Mouse (Mus musculus): Measurements from ENCODE around the gene Olfr1342. TPM values are rescaled to one million over a fixed set of nuclear protein-coding genes. Genes with fewer than 3 reads are reported as not detected.

Olfr1342 gene
- not detected for total RNA-seq (2021)

DNA sequence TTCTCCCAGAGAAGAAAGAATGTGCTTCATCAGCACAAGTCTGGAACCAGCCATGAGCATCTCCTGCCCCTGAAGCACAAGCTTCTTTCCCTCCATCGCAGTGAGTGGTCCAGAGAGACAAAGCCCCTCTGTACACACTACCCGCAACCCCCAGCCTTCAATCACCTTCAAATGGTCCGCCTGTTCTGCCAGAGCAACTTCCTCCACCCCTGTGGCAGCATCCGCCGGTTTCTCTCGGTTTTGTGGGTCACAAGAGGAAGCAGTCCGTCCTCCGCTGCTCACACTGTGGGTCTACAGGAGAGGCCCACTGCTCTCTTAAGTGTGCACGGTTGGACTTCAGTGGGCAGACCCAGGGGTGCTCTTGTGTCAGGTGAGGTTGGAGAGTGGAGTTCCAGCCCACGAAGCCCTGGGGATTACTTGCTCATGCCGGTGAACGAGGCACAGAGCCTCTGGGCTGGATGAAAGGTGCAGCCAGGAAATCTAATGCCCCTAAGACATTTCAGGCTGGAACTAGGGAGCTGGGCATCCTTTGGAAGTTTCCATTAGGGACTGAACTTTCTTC lies at the start of gene Olfr1342:
Gene Olfr1342, minus strand, starts transcription at position 345 of the 562 bp plus-strand sequence.
- intact Hi-C loops (cut with DNase I) = no loop called here
- no peak for DNase-seq (ENCODE audit: low spot score)

DNA sequence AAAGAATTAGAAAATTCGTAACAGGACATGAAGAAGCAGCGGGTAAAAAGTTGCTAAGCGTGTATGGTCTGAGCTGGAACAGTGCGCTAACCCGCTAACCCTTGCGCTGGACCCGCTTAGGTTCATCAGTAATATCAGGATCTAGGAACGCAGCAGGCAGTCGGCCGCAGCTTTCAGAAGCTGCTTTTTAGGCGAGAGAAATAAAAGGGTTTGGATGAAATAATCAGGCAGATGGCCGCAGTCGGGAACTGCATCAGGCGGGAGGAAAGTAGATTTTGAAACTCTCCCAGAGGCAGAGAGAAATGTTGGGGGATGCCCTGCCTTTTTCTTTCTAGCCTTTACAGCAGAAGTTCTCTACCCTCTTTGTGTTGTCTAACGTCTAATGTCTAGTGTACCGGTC lies 49.3 kb upstream of the Olfr1342 start:
- intact Hi-C loops (cut with DNase I) = no loop called here
- DNase-seq (ENCODE audit: low spot score) = no peak

DNA sequence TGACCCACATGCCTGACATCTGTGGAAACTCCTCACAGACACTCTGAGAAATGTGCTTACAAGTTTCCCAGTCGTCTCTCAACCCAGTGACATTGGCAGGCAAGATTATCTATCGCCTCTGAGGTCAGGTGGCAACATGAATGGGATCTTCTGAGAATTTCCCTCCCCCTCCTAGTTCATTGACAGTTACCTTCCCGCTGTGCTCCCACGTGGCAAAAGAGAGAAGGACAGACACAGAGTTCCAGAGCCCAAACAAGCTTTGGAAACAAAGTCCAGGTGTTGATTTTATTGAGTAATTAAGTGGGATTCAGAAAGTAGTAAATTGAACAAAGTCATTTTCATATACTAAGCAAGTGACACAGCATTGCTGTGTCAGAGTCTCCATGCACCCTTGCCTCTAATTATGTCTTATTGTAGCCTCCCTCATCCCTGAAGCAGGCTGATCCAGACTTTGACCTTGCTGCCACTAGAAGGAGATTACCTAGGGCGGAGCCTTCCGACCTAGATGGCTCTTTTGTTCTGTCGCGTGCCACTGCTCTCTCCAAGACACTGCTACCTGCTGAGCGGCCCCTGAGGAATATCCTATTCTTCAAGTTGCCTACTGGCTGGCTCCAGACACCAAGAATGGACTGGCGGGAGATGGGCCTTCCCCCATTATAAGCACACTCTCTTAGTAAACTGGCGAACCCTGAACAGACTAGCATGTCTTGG lies 48.6 kb upstream of the Olfr1342 start:
- no peak for DNase-seq (ENCODE audit: low spot score)
- intact Hi-C loops (cut with DNase I) = no loop called here

DNA sequence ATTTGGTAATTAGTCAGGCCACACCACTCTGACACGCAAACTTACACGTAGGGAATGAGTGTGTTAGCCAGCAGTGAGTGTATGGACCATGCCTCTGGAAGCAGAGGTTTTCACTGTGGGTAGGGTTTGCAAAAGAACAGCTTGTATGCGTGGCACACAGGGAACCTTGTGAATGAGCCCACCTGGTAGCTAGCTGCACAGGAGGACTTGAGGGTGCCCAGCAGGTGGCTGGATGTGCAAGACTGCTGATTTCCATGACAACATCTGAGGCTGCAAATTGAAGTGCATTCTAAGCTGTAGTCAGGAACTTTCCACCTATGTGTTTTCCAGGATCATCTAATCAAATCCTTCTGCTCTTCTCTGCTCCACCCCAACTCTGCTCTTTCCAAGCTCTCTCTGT lies 47.0 kb upstream of the Olfr1342 start:
- intact Hi-C loops (cut with DNase I) = loop anchor here (5.0 kb wide), 1 partner anchor 33 kb away; no protein-coding TSS in a partner anchor

DNA sequence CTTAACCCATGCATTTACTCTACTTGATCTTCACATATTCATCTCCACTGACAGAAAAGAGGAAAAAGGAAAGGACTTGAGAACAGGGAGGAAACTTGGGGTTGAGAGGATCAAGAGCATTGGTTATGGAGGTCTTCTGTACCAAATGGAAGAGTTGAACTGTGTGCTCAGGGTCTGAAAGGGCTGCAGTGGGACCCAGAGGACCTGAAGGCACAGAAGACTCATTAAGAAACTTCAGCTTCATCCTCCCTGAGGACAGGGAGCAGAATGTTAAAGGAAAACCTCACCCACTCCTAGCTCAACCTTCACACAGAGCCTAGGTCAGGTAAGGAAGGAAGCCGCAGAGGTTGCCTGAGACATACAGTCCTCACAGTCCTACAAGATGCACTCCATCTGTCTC lies 39.3 kb upstream of the Olfr1342 start, which contains the start of gene Olfr1339:
Gene Olfr1339, plus strand, starts transcription at position 301 of the 400 bp plus-strand sequence.
- DNase-seq (ENCODE audit: low spot score) = no peak
- intact Hi-C loops (cut with DNase I) = no loop called here

More for the DNA sequence above, 47.0 kb upstream of the Olfr1342 start:
- DNase-seq (ENCODE audit: low spot score) = no peak

DNA sequence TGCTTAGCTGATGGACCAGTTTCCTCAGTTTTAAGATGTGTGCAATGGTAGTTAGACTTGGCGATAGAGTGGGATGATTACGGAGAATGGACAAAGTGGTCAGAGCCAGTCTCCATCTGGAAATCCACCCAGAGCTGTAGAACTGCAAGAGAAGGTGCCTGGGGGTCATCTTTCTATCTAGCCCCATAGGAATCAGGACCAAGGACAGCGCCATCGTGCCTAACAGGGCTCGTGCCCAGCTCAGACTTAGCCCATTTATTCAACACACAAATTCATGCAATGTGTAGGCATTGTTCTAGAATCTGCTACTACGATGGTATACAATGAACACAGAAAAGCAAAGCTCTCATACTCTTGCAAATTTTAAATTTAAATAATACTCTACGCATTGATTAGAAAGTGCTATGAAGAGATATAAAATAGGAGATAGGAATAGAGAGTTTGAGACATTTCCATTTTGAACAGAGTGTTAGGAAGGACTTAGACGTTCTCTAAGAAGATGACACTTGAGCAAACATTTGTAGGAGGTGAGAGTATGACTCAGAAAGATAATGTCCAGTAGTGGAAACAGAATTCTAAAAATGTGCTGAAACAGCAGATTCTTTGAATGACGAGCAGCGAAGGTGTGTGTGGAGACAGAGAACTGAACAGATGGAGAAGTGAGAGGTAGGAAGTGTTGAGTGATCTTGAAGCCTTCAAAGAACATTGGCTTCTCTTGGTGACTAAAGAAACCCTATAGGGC lies 29.4 kb upstream of the Olfr1342 start:
- no peak for DNase-seq (ENCODE audit: low spot score)
- intact Hi-C loops (cut with DNase I) = no loop called here

DNA sequence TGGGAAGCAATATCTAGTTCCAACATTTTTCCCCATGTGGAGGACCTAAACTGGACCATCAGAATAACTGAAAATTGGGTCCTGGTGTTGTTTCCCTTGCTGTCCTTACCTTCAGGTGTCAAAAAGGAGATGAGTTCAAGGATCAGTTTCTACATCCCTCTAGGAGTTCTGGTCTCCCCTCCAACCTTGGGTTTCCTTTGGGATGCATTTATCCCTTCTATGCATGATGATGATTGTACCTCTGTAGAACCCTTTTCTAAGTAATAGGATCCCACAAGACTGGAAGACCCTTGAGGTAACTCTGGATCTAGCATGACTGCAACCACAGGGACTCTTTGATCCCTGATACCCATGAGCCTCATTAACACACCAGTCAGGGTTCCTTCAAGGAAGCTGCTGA lies 27.3 kb upstream of the Olfr1342 start, which contains the start of gene Olfr1340:
Gene Olfr1340, plus strand, starts transcription at position 301 of the 400 bp plus-strand sequence.
- no peak for DNase-seq (ENCODE audit: low spot score)
- intact Hi-C loops (cut with DNase I) = no loop called here

DNA sequence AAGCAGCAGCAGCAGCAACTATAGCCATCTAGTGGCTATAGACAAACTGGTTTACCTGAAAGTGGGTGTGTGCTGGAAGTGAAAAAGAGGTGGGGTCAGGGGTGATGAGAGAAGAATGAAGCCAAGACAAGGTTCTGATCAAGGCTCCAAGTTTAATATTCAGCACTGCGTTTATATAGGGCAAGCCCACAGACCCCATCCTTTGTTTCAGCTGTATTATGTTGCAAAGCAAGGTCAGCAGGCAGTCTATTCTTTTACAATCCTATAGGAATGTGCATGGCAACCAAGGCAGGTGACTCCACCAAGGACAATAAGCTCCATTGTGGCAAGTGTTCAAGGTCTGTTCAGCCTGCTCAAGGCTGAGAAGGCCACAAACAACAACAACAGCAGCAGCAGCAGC lies 19.1 kb upstream of the Olfr1342 start:
- intact Hi-C loops (cut with DNase I) = no loop called here
- DNase-seq (ENCODE audit: low spot score) = no peak

DNA sequence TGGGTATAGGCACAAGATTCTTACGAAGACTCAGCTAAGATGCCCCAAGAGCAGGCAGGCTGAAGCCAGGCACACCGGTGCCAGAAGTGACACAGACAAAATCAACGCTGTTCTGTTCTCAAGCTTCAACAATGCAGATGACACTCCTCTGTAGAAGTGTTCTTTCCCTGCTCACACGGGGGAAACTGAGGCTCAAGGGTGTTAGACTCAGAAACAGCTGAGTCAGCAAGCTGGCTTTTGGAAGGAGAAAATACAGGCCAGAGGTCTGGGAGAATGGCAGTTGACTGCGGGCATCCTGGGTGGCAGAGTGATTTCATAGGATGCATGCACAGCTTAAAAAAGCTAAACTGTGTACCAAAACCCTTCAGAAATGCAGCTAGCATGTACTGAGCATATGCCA lies 15.5 kb upstream of the Olfr1342 start:
- intact Hi-C loops (cut with DNase I) = no loop called here
- DNase-seq (ENCODE audit: low spot score) = no peak

DNA sequence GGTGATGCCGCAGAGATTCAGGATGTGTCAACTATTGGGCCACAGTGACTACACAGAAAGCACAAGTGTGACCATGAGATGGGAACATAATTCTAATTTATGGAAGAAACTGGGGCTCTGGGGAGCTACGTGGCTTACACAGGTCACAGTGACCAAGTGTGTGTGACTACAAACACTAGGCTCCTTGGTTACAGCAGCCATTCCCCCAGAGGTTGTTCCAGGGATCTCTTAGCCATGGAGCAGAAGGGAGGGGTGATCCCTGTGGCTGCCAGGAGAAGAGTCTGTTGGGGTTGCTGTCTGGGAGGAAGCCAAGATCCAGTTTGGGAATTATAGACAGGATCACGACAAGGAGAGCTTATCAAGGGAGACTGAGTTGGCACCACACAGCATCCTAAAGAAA lies 10.7 kb upstream of the Olfr1342 start, which contains the start of gene Olfr1341:
Gene Olfr1341, plus strand, starts transcription at position 301 of the 400 bp plus-strand sequence.
- intact Hi-C loops (cut with DNase I) = no loop called here
- no peak for DNase-seq (ENCODE audit: low spot score)

DNA sequence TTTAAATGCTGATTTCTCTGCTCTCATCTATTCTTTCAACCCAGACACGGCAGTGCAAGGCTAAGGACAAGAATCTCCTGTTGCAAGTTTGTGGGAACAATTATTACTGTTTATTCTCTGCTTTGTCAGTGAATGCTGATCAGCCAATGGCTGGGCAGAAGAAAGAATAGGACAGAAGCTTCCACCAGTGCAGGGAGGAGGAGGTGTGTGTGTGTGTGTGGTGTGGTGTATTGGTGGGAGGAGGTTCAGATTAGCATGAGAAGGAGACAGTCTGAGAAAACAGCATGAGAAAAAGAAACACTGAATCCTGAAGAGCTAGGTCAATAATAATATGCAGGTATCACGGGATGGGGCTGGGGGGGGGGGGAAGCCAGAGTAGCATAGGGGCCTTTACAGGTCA lies 1.3 kb upstream of the Olfr1342 start:
- intact Hi-C loops (cut with DNase I) = no loop called here
- DNase-seq (ENCODE audit: low spot score) = no peak

DNA sequence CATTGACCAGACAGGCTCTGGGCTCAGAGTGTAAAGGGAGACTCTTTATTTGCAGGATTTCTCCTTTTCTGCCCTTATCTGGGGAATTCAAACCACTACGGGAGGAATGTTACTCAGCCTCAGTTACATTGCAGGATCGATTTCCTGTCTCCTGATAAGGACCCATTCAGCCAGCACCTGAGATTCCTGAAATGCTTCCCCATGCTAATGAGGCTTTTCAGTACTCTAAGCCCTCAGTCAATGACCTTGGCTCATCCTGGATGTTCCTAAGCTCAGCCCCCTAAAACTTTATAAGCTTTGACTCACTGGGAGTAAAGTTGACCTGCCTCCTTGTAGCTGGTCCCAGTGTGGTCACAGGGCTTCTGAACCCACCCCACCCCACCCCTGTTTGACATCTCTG lies 5.5 kb downstream of the Olfr1342 start:
- no peak for DNase-seq (ENCODE audit: low spot score)
- intact Hi-C loops (cut with DNase I) = no loop called here

DNA sequence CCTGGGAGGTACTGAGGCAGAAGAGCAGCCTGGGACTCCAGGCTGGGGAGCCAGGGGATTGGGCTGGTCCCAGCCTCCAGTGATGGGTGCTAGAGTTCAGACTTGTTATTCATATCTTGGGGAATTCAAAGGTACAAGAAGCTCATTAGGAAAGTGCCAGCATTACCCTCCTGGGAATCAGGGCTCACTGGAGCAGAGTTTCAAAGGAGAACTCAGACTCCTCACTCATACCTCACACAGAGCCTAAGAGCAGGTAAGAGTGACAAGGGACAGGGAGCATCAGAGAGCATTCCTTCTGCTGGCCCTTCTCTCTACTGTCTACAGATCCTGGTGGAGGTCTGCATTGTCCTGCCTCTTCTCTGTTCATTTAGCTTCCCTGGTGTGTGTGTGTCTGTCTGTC lies 33.9 kb downstream of the Olfr1342 start, which contains the start of gene Olfr62:
Gene Olfr62, plus strand, starts transcription at position 301 of the 400 bp plus-strand sequence.
- DNase-seq (ENCODE audit: low spot score) = no peak
- intact Hi-C loops (cut with DNase I) = no loop called here

DNA sequence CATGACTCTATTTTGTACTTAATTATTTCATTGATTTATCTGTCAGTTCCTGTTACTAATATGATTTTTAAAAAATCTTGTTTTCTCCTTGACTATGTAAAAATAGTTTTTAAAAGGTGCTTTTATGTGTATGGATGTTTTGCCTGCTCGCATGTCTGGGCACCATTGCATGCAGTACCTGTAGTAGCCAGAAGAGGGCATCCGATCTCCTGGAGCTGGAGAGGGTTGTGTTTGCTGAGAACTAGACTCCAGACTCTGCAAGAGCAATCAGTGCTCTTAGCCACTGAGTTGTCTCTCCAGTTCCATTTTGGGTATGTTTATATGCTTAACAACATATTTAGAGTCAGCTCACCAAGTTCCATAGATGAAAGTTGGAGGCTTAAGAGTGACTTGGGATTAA lies 47.3 kb downstream of the Olfr1342 start:
- no peak for DNase-seq (ENCODE audit: low spot score)
- intact Hi-C loops (cut with DNase I) = loop anchor here (2.0 kb wide), 1 partner anchor 344 kb away; no protein-coding TSS in a partner anchor

DNA sequence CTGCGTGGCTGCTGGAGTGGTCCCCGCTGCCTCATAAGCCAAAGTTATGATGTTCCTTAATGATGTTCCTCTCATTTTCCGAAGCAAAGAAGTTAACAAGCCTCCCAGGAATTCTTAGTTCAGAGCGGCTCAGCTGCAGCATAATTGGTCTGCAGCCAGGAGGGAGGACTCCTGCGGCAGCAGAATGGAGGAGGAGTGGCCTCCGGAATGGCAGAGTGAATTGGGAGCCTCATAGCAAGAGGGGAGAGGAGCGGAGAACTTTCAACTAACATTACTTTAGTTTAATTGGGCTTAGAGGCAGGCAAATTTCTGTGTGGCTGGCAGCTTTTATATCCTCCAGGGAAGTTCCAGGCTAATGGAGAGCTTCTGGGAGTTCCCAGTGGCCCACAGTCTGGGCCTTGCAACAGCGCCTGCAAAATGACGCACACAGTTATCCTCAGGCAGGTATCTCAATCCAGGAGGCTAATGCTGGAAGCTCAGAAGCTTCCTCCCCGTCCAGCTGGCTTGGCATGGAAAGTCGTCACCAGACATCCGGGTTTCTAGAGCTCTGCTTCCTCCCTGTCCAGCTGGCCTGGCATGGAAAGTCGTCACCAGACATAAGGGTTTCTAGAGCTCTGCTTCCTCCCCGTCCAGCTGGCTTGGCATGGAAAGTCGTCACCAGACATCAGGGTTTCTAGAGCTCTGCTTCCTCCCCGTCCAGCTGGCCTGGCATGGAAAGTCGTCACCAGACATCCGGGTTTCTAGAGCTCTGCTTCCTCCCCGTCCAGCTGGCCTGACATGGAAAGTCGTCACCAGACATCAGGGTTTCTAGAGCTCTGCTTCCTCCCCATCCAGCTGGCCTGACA lies 50.0 kb downstream of the Olfr1342 start:
- DNase-seq (ENCODE audit: low spot score) = no peak
- intact Hi-C loops (cut with DNase I) = no loop called here

Other genes with a start within 250 kb of the Olfr1342 start
- gene Mpl, start 235.2 kb downstream of the Olfr1342 start, total RNA-seq (2021) = under 1 TPM; 0.21 to 0.42 TPM
- 10 to 100 TPM; 64.0 to 75.8 TPM for gene Tie1, start 202.7 kb downstream of the Olfr1342 start, total RNA-seq (2021)
- not detected for gene 2610528J11Rik, start 165.8 kb downstream of the Olfr1342 start, total RNA-seq (2021)
- under 1 TPM in 1 of 2 experiments, not detected in 1; 0.17 TPM for gene Tmem125, start 148.7 kb downstream of the Olfr1342 start, total RNA-seq (2021)
- under 1 TPM in 1 of 2 experiments, not detected in 1; 0.05 TPM for gene Cfap57, start 72.0 kb downstream of the Olfr1342 start, total RNA-seq (2021)
- gene Ebna1bp2, start 72.0 kb downstream of the Olfr1342 start, total RNA-seq (2021) = 10 to 100 TPM; 36.6 to 38.2 TPM
- not detected for gene Olfr62, start 33.8 kb downstream of the Olfr1342 start, total RNA-seq (2021)
- gene Olfr1341, start 10.8 kb upstream of the Olfr1342 start, total RNA-seq (2021) = not detected
- not detected for gene Olfr1340, start 27.4 kb upstream of the Olfr1342 start, total RNA-seq (2021)
- not detected for gene Olfr1339, start 39.4 kb upstream of the Olfr1342 start, total RNA-seq (2021)
- gene Olfr1338, start 66.0 kb upstream of the Olfr1342 start, total RNA-seq (2021) = not detected
- gene Olfr1337, start 89.8 kb upstream of the Olfr1342 start, total RNA-seq (2021) = not detected
- gene Olfr1335, start 117.2 kb upstream of the Olfr1342 start, total RNA-seq (2021) = not detected
- not detected for gene Olfr1333, start 143.5 kb upstream of the Olfr1342 start, total RNA-seq (2021)
- gene Olfr1331, start 171.9 kb upstream of the Olfr1342 start, total RNA-seq (2021) = not detected
- not detected for gene Olfr1330, start 195.8 kb upstream of the Olfr1342 start, total RNA-seq (2021)
- gene Olfr1329, start 224.7 kb upstream of the Olfr1342 start, total RNA-seq (2021) = not detected
- gene Olfr1328, start 245.9 kb upstream of the Olfr1342 start, total RNA-seq (2021) = not detected